Mouse (Mus musculus): ENCODE results near the gene Ncam1.

DNA sequence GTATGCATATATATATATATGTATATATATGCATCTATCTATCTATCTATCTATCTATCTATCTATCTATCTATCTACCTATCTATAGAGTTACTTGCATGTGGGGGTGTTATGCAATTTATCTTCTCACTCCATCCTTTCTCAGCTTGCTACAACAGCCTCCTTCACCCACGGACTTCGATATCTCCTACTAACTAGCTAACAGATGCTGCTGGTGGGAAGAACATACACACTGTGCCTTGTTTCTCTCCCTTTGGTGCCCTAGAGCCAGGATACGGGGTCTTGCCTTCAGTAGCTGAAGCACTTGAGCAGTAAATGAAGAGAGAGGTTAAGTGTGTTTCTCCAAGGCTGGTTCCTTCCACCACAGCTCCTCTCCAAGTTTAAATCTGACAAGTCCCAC lies 289.6 kb downstream of the Ncam1 start:
- TF ChIP-seq CTCF (IDR thresholded peaks at IDR 0.05; ENCODE audit: low read depth, low read length) (no peak), POLR2A (IDR thresholded peaks at IDR 0.05; ENCODE audit: insufficient read depth, low read length) (no peak), EP300 (IDR thresholded peaks at IDR 0.05; ENCODE audit: insufficient read depth, low read depth, low read length) (no peak)
